Mouse (Mus musculus): ENCODE data around the gene Zfp874a. TPM values are rescaled to one million over a fixed set of nuclear protein-coding genes. Genes with fewer than 3 reads are reported as not detected.

Zfp874a gene
- polyA plus RNA-seq, 1 experiment: 2.8 TPM

Other genes starting within 250 kb of the Zfp874a start
- 0.53 and 0.61 TPM in 2 replicates for gene Zfp458, start 173.2 kb downstream of the Zfp874a start, polyA plus RNA-seq (2012; rRNA removed)
- gene Zfp457, start 145.1 kb downstream of the Zfp874a start, polyA plus RNA-seq (2012; rRNA removed): 2.0 and 2.1 TPM in 2 replicates
- 0.65 and 0.78 TPM in 2 replicates for gene Zfp595, start 119.1 kb downstream of the Zfp874a start, polyA plus RNA-seq (2012; rRNA removed)
- gene Gm28044, start 91.1 kb downstream of the Zfp874a start, polyA plus RNA-seq (2012; rRNA removed): 0.20 TPM in 1 of 2 replicates, not detected in the other
- 0.23 and 0.47 TPM in 2 replicates for gene Zfp953, start 91.0 kb downstream of the Zfp874a start, polyA plus RNA-seq (2012; rRNA removed)
- 0.25 TPM in 1 of 2 replicates, not detected in the other for gene Gm28041, start 75.9 kb downstream of the Zfp874a start, polyA plus RNA-seq (2012; rRNA removed)
- 0.15 and 0.31 TPM in 2 replicates for gene Zfp456, start 75.8 kb downstream of the Zfp874a start, polyA plus RNA-seq (2012; rRNA removed)
- 1.8 and 3.4 TPM in 2 replicates for gene Zfp429, start 51.8 kb downstream of the Zfp874a start, polyA plus RNA-seq (2012; rRNA removed)
- gene Zfp459, start 30.2 kb downstream of the Zfp874a start, polyA plus RNA-seq (2012; rRNA removed): 0.24 and 0.44 TPM in 2 replicates
- gene Zfp874b, start 32.6 kb upstream of the Zfp874a start, polyA plus RNA-seq (2012; rRNA removed): 3.5 TPM in 2 replicates
- gene Zfp58, start 48.9 kb upstream of the Zfp874a start, polyA plus RNA-seq (2012; rRNA removed): 0.88 and 1.3 TPM in 2 replicates
- not detected in 2 replicates for gene Gm26965, start 74.5 kb upstream of the Zfp874a start, polyA plus RNA-seq (2012; rRNA removed)
- gene Zfp87, start 74.6 kb upstream of the Zfp874a start, polyA plus RNA-seq (2012; rRNA removed): 28.0 and 30.8 TPM in 2 replicates
- 2.2 and 3.3 TPM in 2 replicates for gene Zfp748, start 102.2 kb upstream of the Zfp874a start, polyA plus RNA-seq (2012; rRNA removed)
- gene Zfp729b, start 158.1 kb upstream of the Zfp874a start, polyA plus RNA-seq (2012; rRNA removed): 0.49 and 0.86 TPM in 2 replicates
- gene Gm49345, start 186.1 kb upstream of the Zfp874a start, polyA plus RNA-seq (2012; rRNA removed): not detected in 2 replicates
- 0.91 and 1.4 TPM in 2 replicates for gene Zfp729a, start 186.2 kb upstream of the Zfp874a start, polyA plus RNA-seq (2012; rRNA removed)
- gene Zfp738, start 235.4 kb upstream of the Zfp874a start, polyA plus RNA-seq (2012; rRNA removed): 3.6 and 4.2 TPM in 2 replicates